Mouse (Mus musculus) embryonic facial prominence, embryonic 15.5 days (tissue): ENCODE results near the gene Arl15. TPM values are rescaled to one million over a fixed set of nuclear protein-coding genes. Genes with fewer than 3 reads are reported as not detected.

Source experiments
- ATAC-seq: fragments of 200-750 bp; cut with Nextera tagmentation; 2 replicates; pipeline ENCODE4 v1.8.0; 2017; ENCODE audit warnings: low read depth, moderate TSS enrichment; ENCODE audit not compliant: insufficient number of reproducible peaks, low FRiP score, low TSS enrichment
- H3K27ac ChIP-seq: fragments of 300-500 bp; sonication (generic); replicated peaks from 2 replicates; pipeline ENCODE4 v1.5.1; 2015; ENCODE audit warnings: mild to moderate bottlenecking, inconsistent platforms
- H3K27me3 ChIP-seq: fragments of 300-500 bp; sonication (generic); 2 replicates; pipeline ENCODE4 v1.6.1; 2015; ENCODE audit warnings: inconsistent platforms
- H3K36me3 ChIP-seq: fragments of 300-500 bp; sonication (generic); 2 replicates; pipeline ENCODE4 v1.6.1; 2015; ENCODE audit warnings: mild to moderate bottlenecking, inconsistent platforms
- H3K4me1 ChIP-seq: fragments of 300-500 bp; sonication (generic); 2 replicates; pipeline ENCODE4 v1.6.1; 2015; ENCODE audit warnings: inconsistent platforms
- H3K4me2 ChIP-seq: fragments of 300-500 bp; sonication (generic); replicated peaks from 2 replicates; pipeline ENCODE4 v1.6.1; 2015; ENCODE audit warnings: mild to moderate bottlenecking, inconsistent platforms
- H3K4me3 ChIP-seq: fragments of 300-500 bp; sonication (generic); replicated peaks from 2 replicates; pipeline ENCODE4 v1.5.1; 2015; ENCODE audit warnings: mild to moderate bottlenecking, inconsistent platforms
- H3K9ac ChIP-seq: fragments of 300-500 bp; sonication (generic); 2 replicates; pipeline ENCODE4 v1.6.1; 2015; ENCODE audit warnings: inconsistent platforms
- H3K9me3 ChIP-seq: fragments of 300-500 bp; sonication (generic); replicated peaks from 2 replicates; pipeline ENCODE4 v1.6.1; 2016; ENCODE audit warnings: inconsistent platforms
- WGBS: fragments of 180-500 bp; shearing (Covaris S2); methylation state at CpG from one replicate; pipeline ENCODE4 v1.1.7; 2015; 5-methylcytosine and 5-hydroxymethylcytosine counted together
- polyA plus RNA-seq: library from polyadenylated mRNA; unstranded; fragments of >200 nt; fragmentation: Nextera tagmentation; extraction: Ambion mirVana; gene quantifications from 2 replicates; pipeline ENCODE4 v1.2.1, GENCODE M21; 2015

Arl15 gene
- polyA plus RNA-seq, 1 experiment from 2014 or later, result 11.5 TPM

DNA sequence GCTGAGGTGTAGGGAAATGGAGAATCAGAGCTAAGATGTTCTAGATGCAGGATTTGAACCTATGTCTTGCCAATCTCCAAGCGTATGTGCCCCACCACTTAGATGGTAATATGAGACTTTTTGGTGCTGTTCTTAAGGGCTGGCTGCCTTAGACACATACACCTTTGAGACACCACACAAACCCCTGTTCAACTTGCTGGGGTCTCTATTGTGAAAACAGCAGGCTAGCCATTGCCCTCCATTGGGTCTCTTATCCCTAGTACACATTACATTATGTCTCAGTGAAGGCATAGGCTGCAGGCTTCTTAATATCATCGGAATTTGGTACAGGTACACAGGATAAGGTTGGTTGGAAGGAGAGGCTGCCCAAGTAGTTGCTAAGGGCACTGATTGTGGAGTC is 16.8 kb downstream of the Arl15 start:
- no peaks in the 10 kb centered on the region for H3K9me3 ChIP-seq
- ATAC-seq, result no peak
- no peak overlapping the region for H3K4me2 ChIP-seq
- no peaks in the 10 kb centered on the region for H3K27me3 ChIP-seq
- no peak overlapping the region for H3K9ac ChIP-seq
- no peak overlapping the region for H3K4me3 ChIP-seq
- no peaks in the 10 kb centered on the region for H3K36me3 ChIP-seq
- peaks cover 14% of the 10 kb centered on the region for H3K4me1 ChIP-seq
- H3K27ac ChIP-seq, result no peak overlapping the region
- WGBS, result 96% methylated on average over 2 of the region's 2 CpGs

DNA sequence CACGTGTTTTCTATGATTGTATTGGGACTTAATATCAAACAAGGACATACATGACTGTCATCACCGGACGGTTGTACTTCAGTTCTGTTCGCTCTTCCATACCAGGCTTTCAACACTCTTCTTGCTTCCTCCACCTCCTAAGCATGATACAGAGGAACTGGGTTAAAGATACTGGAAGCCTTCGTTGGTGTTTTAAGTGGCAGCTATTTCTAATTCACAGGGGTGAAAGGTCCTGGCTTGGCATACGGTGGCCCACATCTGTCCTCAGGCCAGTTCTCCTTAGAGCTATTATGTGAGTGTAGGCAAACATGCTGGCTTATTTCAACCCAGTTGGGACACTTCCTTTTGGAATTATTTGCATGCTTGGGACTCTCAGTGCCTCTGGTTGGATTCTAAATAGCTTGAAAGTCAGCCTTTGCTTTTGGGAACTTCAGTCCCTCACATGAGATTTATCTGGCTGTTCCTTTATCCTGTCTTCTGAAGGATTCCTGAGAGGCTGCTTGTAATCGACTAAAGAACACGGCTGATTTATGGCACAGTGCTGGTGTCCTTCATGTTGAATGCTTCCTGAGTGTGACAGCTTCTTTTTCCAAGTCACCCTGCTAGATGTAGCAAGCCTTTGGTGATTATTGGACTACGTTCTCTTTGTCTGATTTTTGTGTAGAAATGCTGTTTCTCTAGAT is 17.7 kb downstream of the Arl15 start:
- Histone ChIP-seq H3K4me3 (no peak overlapping the region), H3K27me3 (no peaks in the 10 kb centered on the region), H3K9me3 (no peaks in the 10 kb centered on the region), H3K9ac (no peak overlapping the region), H3K4me1 (peaks cover 18% of the 10 kb centered on the region), H3K36me3 (no peaks in the 10 kb centered on the region), H3K27ac (no peak overlapping the region), H3K4me2 (no peak overlapping the region)
- WGBS, result 49% methylated on average over 9 of the region's 9 CpGs
- ATAC-seq, result no peak

DNA sequence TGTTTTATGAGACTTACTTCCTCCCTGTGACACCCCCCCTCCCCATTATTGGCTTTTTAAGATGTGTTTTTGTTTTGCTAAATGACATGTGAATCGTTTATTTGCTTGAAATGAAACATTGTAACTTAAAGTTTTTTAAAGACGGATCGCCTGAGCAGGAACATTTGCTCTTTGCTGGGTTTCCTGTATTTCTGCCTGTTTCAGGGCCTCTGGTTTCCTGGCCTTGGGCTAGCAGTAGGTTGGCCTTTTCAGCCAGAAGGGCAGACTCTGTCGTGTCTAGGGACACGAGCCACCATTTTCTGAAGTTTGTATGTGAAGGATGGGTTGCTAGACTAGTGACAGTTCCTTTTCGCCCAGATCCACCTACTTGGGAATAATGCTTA is 18.3 kb downstream of the Arl15 start:
- Histone ChIP-seq H3K27me3 (no peaks in the 10 kb centered on the region), H3K4me3 (no peak overlapping the region), H3K9me3 (no peaks in the 10 kb centered on the region), H3K9ac (no peak overlapping the region), H3K4me2 (no peak overlapping the region), H3K36me3 (no peaks in the 10 kb centered on the region), H3K4me1 (peaks cover 18% of the 10 kb centered on the region), H3K27ac (no peak overlapping the region)
- WGBS, result 64% methylated on average over 6 of the region's 6 CpGs
- no peak for ATAC-seq

DNA sequence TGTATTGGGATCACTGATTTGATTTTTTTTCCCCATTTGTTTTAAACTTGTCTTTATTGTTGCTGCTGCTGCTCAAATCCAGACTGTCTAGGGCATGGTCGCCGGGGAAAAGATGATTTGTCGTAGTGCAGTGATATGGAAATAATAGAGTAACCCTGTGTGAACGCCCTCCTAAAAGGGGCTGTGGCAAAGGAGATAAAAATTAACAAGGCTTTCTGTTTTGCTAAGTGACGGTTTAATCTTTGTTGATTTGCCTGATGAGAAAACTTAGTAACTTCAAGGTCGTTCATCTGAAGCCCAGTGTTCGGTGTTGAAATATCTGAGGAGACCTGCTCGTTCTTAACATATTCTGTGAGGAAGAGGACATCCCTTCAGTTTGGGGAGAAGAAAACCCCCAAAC is 19.8 kb downstream of the Arl15 start:
- no peaks in the 10 kb centered on the region for H3K36me3 ChIP-seq
- no peak overlapping the region for H3K4me2 ChIP-seq
- H3K4me3 ChIP-seq, result no peak overlapping the region
- H3K27ac ChIP-seq, result no peak overlapping the region
- WGBS, result 80% methylated on average over 8 of the region's 8 CpGs
- H3K9me3 ChIP-seq, result no peaks in the 10 kb centered on the region
- no peak for ATAC-seq
- no peaks in the 10 kb centered on the region for H3K27me3 ChIP-seq
- H3K9ac ChIP-seq, result no peak overlapping the region
- peaks cover 18% of the 10 kb centered on the region for H3K4me1 ChIP-seq

DNA sequence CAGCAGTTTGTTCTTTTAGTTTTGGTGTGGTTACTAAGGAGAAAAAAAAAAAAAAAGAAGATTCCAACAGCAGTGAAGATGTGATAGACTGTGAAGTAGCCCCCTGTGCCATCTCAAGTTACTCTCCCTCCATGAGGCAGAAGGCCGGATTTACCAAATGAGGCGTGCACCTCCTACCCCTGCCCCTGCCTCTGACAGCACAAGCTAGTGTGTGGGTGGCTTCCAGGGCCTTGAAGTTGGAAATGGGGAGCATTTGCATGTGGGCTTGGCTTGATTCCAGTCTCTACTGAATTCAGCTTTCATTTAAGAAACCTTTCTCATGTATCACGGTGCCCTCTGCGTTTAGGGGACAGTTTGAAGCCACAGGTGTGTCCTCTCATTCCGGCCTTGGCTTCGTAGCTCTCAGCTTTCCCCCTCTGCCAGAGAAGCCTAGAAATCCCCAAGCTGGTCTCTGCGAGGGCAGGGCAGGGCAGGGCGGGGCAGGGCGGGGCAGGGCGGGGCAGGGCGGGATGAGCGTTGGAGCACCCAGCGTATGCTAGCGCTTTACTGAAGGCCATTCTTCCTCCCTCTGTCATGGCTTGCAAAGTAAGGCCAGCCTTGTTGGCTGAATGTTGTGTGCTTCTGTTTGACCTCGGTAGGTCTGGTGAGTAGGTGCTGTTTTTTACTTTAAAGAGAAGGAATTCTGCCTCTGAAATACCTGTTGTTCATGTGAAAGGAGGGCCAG is 21.6 kb downstream of the Arl15 start:
- H3K27me3 ChIP-seq, result no peaks in the 10 kb centered on the region
- no peaks in the 10 kb centered on the region for H3K9me3 ChIP-seq
- H3K36me3 ChIP-seq, result no peaks in the 10 kb centered on the region
- peak; percentile 72; the same call in 1 of the 2 replicates for ATAC-seq
- WGBS, result 32% methylated on average over 15 of the region's 15 CpGs
- H3K4me1 ChIP-seq, result peaks cover 18% of the 10 kb centered on the region
- peak overlapping the region; percentile 22; the same call in 1 of the 2 replicates for H3K4me2 ChIP-seq
- H3K9ac ChIP-seq, result no peak overlapping the region
- H3K27ac ChIP-seq, result no peak overlapping the region
- H3K4me3 ChIP-seq, result no peak overlapping the region

DNA sequence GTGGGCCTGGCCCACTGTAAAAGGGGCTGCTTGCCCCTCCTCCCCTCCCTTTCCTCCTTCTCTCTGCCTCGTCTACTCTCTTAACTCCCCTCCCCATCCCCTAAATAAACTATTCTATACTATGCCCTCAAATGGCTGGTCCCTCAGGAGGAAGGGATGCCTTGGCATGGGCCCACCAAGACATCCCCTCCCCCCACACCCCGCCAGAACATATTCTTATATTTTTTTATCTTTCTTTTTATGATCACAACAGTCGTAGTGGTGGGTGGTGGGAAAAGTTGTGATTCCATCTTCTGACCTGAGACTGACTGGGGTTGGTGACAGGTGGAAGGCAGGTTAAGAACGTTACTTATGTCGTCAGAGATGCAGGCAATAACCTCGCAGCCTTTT is 22.1 kb downstream of the Arl15 start:
- WGBS, result 73% methylated on average over 6 of the region's 6 CpGs
- no peaks in the 10 kb centered on the region for H3K9me3 ChIP-seq
- H3K27ac ChIP-seq, result no peak overlapping the region
- H3K27me3 ChIP-seq, result no peaks in the 10 kb centered on the region
- no peaks in the 10 kb centered on the region for H3K36me3 ChIP-seq
- peaks cover 18% of the 10 kb centered on the region for H3K4me1 ChIP-seq
- no peak overlapping the region for H3K4me3 ChIP-seq
- ATAC-seq, result no peak
- no peak overlapping the region for H3K4me2 ChIP-seq
- H3K9ac ChIP-seq, result no peak overlapping the region

DNA sequence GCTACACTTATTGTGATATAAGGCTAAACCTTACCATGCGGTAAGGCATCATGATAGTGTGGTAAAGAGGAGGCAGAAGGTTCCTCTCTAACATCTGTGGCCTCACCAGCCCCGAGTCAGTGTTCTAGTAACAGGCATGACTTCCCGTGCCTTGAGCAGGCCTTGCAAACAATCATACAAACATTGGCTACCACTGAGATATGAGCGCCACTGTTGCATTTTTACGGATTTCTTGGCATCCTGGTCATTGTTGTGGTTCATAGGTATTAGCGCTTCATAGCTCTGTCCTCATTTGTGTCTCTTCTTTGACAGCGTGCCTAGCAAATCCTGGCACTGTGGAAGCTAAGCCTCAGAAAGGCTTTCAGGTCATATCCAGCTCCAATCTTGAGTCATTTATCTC is 24.7 kb downstream of the Arl15 start:
- Histone ChIP-seq H3K4me2 (no peak overlapping the region), H3K4me3 (no peak overlapping the region), H3K36me3 (no peaks in the 10 kb centered on the region), H3K27me3 (no peaks in the 10 kb centered on the region), H3K27ac (no peak overlapping the region), H3K9me3 (no peaks in the 10 kb centered on the region), H3K9ac (no peak overlapping the region), H3K4me1 (peaks cover 23% of the 10 kb centered on the region)
- 94% methylated on average over 7 of the region's 7 CpGs for WGBS
- ATAC-seq, result no peak

DNA sequence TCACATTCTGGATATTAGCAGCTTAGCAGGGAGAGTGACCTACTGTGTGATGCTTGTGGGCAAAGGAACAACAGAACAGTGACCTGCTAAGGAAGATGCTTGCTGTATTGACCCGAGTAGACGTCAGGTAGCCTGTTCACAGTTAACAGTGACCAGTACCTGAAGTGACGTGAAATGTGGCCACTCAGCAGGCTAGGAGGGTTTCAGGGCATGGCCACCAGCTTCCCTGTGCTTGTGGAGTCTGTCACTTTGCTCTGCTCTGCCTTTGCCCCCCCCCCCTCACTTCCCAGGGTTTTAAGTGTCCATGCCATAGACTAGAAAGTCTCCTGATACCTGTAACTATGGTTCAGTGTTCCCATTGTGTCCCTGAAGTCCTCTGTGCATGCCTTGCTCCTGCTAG is 25.9 kb downstream of the Arl15 start:
- Histone ChIP-seq H3K4me2 (no peak overlapping the region), H3K27ac (no peak overlapping the region), H3K4me3 (no peak overlapping the region), H3K4me1 (peaks cover 19% of the 10 kb centered on the region), H3K9ac (no peak overlapping the region), H3K36me3 (no peaks in the 10 kb centered on the region), H3K27me3 (no peaks in the 10 kb centered on the region), H3K9me3 (no peaks in the 10 kb centered on the region)
- 86% methylated on average over 3 of the region's 3 CpGs for WGBS
- ATAC-seq, result no peak

DNA sequence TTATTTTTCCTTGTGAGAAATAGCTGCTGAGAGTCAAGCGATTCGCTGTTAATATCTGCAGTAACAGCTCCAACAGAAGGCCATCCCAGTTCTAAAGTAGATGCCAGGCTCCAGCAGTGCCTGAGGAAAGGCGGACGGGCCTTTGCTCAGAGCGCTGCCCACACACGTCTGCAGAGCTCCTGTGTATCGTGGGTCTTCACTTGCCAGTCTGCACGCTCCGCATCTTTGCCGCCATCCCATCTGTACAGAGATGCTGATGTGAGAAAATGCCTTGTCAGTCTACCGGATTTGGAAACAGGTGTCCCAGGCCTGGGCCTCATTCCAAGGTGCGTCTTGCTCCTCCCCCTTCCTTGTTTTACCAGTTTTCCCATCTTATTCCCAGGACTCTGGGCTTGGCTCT is 27.6 kb downstream of the Arl15 start:
- Histone ChIP-seq H3K36me3 (no peaks in the 10 kb centered on the region), H3K4me1 (peaks cover 5% of the 10 kb centered on the region; the same call in 1 of the 2 replicates), H3K4me2 (no peak overlapping the region), H3K4me3 (no peak overlapping the region), H3K27me3 (no peaks in the 10 kb centered on the region), H3K27ac (no peak overlapping the region), H3K9me3 (no peaks in the 10 kb centered on the region), H3K9ac (no peak overlapping the region)
- no peak for ATAC-seq
- 71% methylated on average over 12 of the region's 12 CpGs for WGBS

DNA sequence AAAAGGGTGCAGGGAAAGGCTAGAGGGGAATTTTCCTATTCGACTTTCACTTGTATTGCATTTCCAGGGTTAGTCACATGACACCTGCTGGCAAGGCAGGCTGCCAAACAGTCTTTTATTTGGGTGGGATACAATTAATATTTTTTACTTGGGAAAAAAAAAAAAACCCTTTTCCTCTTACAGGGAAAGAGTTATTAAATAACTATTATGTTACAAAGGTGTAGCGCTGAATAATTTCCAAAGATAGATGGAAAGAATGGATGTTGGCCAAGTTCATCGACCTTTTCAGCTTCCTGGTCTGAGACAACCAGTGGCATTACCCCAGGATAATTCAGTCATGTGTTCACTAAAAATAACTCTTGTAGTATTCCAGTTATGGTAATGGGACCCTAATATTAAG is 29.7 kb downstream of the Arl15 start:
- Histone ChIP-seq H3K36me3 (no peaks in the 10 kb centered on the region), H3K4me3 (no peak overlapping the region), H3K4me2 (no peak overlapping the region), H3K9me3 (no peaks in the 10 kb centered on the region), H3K4me1 (peaks cover 5% of the 10 kb centered on the region; the same call in 1 of the 2 replicates), H3K27me3 (no peaks in the 10 kb centered on the region), H3K9ac (no peak overlapping the region), H3K27ac (no peak overlapping the region)
- 74% methylated on average over 3 of the region's 3 CpGs for WGBS
- ATAC-seq, result no peak

DNA sequence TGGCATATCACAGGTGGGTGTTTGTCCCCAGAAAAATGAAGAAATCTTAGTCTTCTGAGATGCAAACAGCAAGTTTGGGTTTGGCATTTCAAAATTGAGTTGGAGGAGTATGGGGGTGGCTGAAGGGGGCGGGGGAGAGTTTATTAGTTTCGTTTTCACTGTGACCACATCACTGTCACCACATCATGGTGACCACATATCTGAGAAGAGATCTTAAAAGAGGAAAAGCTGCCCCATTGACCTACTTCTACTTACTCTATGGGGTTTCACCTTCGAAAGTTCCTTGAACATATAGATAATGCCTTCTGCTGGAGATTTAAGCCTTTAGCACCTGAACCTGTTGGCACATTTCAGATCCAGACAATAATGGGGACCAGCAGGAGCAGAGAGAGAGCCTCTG is 34.3 kb downstream of the Arl15 start:
- Histone ChIP-seq H3K27ac (no peak overlapping the region), H3K27me3 (no peaks in the 10 kb centered on the region), H3K4me2 (no peak overlapping the region), H3K4me1 (peaks cover 3% of the 10 kb centered on the region; the same call in 1 of the 2 replicates), H3K9ac (no peak overlapping the region), H3K4me3 (no peak overlapping the region), H3K9me3 (no peaks in the 10 kb centered on the region), H3K36me3 (0 out of 2 replicates have a peak, but pooled peaks cover 3% of the 10 kb centered on the region)
- 88% methylated on average over 3 of the region's 3 CpGs for WGBS
- ATAC-seq, result no peak

DNA sequence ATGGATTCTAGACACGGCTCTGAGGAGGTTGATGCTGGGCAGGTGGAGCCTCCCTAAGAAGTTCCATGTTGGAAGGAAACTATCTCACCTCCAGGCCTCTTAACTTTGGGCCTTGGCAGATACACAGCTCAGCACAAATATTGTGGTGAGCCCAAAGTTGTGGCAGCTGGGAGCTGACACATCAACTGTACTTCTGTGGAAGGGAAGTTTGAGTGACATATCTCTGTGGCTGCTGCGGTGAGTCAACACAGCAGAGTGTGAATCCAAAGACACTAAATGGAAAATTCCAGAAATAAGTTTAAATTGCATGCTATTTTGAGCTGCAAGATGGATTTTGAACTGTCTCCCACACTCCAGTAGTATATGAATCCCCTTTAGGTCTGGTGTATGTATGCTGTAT is 34.8 kb downstream of the Arl15 start:
- Histone ChIP-seq H3K4me3 (no peak overlapping the region), H3K9me3 (no peaks in the 10 kb centered on the region), H3K4me1 (0 out of 2 replicates have a peak, but pooled peaks cover 4% of the 10 kb centered on the region), H3K27me3 (no peaks in the 10 kb centered on the region), H3K9ac (no peak overlapping the region), H3K36me3 (0 out of 2 replicates have a peak, but pooled peaks cover 3% of the 10 kb centered on the region), H3K4me2 (no peak overlapping the region), H3K27ac (no peak overlapping the region)
- ATAC-seq, result no peak
- WGBS, result 90% methylated on average over 2 of the region's 2 CpGs
